Mouse (Mus musculus) left cerebral cortex, postnatal 10 days (tissue): ENCODE measurements at regions not wholly inside any gene's neighbourhood (a gene's known extent, or its start where the extent isn't known, plus 50 kb on each side); places are given as distances from the start of the nearest gene placed in this dataset.
A peak's percentile ranks its signal among the peaks of the same experiment; 100 is the strongest.

Source experiments
- DNase-seq, 2 experiments: peaks; one replicate each; pipeline ENCODE4 v3.0.0; 2021 to 2022; ENCODE audit warnings: low spot score in 2 of 2, mixed read lengths in 1 of 2; ENCODE audit errors: extremely low spot score in 1 of 2
- intact Hi-C: fragments of 180-260 bp; cut with DNase I; formaldehyde crosslinking; loops from one replicate; pipeline ENCODE4 v1.15.1; 2025

GRCm38 (mm10) chr7:119089931-119090330 is 94.5 kb downstream of the Gpr139 start:
- no peak for DNase-seq

GRCm38 (mm10) chr7:119088537-119088936 is 93.5 kb upstream of the Gprc5b start:
- intact Hi-C loops = no loop called here

More at GRCm38 (mm10) chr7:119089931-119090330, 94.5 kb downstream of the Gpr139 start:
- intact Hi-C loops = no loop called here

DNA sequence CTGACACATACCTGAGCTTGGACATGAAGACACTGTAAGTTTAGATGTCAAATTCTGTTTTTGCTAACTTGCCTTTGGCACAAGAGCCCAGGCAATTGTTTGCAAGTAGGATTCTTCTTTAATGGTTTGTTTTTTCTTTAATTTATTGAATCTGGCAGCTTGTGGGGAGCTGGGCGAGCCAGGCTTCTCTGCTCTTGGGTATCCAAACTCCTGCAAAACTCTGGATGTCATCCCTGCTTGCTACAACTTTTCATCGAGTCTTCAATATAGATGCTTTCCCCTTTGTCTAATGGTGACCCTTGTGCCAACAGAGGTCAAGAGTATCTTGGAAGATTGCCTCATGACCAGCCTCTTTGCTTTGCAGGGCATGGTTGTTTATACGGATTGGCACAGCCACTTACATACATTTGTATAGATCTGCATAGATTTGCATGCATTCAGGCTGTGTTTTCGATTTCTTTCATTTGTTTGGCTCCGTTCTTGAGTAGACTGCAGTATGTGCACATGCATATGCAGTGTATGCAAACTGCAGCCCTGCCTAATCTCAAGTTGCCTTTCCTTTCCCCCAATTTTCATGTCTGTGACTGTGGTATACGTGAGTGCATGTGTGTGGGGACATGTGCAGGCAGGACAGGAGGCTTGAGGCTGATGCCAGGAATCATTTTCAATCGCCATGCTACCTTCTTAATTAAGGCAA is 92.9 kb upstream of the Gprc5b start:
- intact Hi-C loops = no loop called here
- DNase-seq = peak in 1 of 2 experiments; percentile 1

More at GRCm38 (mm10) chr7:119088537-119088936, 93.5 kb upstream of the Gprc5b start:
- DNase-seq = no peak

DNA sequence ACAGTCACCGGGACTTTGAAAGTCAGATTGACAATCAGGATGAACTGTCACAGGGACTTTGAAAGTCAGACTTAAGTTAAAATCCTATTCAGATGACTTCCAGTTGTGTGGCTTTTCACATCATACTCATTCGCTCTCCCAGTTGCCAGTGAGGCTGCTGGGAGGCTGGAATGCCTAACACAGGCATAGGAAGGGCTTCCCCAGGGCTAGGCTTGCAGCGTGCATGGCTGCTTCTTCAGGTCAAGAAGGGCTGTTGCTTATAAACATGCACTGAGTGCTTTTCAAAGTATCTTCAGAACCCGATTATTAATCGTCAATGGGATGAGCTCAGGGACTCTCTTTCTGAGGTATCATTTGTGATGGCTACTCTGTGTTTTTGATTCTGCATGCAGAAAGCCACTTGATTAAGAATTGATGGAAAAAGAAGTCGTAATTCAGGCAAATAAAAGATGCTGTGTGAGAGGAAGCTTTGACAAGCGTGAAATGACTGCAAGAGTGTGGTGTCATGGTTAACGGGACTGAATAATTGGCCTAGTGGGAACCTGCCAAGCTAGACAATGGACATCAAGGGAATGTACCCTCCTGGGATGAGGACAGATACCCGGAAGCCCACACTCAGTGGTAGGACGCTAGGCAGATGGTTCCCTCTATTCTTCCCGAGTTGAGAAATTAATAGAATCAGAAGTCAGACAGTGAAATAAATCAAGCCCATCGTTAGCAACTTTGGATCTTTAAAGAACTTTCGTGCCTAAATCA is 90.9 kb upstream of the Gprc5b start:
- DNase-seq = no peak
- intact Hi-C loops = no loop called here

DNA sequence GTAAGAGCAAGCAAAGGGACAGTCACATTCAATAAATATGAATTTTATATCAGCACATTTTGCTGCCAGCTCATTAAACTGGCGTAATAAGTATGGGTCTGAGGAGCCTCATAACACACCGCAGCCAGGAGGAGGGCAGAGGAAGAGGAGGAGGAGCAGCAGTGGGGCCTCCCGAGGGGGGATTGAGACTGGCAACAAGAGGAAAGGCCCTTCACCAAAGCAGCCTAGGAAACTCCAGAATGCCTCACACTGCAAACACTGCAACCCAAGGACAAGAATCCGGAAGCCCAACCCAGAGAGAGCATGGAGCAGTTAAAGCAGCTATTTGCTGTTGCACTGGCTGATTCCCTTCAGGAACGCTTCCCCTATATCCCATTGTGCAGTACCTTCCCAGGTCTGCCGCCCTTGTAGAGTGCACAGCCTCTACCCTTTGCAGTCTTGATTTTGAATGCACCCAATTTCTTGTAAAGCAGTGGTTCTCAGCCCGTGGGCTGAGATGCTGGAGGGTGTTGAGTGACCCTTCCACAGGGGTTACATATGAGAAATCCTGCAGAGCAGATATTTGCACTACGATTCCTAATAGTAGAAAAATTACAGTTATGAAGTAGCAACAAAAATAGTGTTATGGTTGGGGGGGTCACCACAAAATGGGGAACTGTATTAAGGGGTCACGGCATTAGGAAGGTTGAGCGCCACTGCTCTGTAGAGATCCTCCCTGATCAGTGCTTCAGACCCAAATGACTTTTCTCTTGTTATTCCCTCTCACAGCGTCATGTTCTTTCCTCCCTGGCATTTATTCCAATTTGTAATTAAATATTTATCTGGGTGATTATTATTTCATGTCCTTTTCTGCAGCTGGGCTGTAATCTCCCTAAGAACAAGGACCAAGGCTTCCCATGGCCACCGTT is 82.0 kb upstream of the Gprc5b start:
- intact Hi-C loops = no loop called here
- DNase-seq = peak; percentile 7 to 30

- intact Hi-C loops = no loop called here
- no peak for DNase-seq
Measured at GRCm38 (mm10) chr7:119066026-119066425, 71.0 kb upstream of the Gprc5b start.
